Mouse (Mus musculus) splenic B cell, adult 2 months (primary cell): ENCODE measurements around the gene Osbpl10.

ENCODE experiments used
- DNase-seq: peaks from one replicate; pipeline ENCODE4 v3.0.0-alpha.2; 2011; ENCODE audit warnings: low read depth, low spot score
- H3K27me3 ChIP-seq: 2 replicates; pipeline ENCODE4 v1.6.1; 2012; ENCODE audit warnings: mild to moderate bottlenecking, low read length, moderate library complexity, mixed read lengths; ENCODE audit not compliant: control insufficient read depth, poor library complexity, insufficient read depth, severe bottlenecking
- H3K36me3 ChIP-seq: 2 replicates; pipeline ENCODE4 v1.6.1; 2012; ENCODE audit warnings: mild to moderate bottlenecking, low read length, moderate library complexity, mixed read lengths; ENCODE audit not compliant: control insufficient read depth, poor library complexity, insufficient read depth, severe bottlenecking

The Osbpl10 gene

DNA sequence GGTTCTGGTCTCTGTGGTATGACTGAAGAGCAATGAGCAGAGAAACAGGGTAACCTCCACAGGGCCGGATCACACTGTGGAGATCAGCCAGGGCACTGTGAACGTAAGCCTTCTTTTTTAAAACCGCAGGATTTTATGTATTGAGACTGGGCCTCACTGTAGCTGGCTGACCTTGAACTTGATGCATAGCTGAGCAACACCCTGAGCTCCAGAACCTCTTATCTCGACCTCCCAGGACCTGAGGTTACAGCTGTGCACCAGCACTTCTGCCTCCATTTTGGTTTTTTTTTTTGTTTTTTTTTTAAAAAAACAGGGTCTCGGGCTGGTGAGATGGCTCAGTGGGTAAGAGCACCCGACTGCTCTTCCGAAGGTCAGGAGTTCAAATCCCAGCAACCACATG, 231.4 kb downstream of the Osbpl10 start:
- Histone ChIP-seq H3K27me3 (no peaks in the 10 kb centered on the region), H3K36me3 (no peaks in the 10 kb centered on the region)
- DNase-seq, result no peak

DNA sequence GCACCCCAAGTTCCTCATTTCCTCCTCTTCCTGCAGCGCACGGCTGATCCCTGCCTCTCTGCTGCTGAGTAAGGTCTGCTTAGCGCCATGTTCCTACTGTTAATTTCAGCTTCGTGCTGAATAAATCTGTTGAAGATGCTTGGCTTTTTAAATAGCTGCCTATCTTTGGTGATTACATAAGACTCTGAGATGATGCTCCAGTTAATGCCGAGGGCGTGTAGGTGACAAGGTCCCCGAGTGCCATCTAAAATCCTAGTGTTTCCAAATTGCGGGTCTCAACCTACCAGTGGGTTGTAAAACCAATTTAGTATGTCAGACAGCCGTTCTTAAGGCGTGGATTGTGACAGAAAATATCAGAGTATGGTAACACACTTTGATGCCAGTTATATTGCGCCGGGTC, 232.2 kb downstream of the Osbpl10 start:
- Histone ChIP-seq H3K27me3 (no peaks in the 10 kb centered on the region), H3K36me3 (no peaks in the 10 kb centered on the region)
- no peak for DNase-seq

DNA sequence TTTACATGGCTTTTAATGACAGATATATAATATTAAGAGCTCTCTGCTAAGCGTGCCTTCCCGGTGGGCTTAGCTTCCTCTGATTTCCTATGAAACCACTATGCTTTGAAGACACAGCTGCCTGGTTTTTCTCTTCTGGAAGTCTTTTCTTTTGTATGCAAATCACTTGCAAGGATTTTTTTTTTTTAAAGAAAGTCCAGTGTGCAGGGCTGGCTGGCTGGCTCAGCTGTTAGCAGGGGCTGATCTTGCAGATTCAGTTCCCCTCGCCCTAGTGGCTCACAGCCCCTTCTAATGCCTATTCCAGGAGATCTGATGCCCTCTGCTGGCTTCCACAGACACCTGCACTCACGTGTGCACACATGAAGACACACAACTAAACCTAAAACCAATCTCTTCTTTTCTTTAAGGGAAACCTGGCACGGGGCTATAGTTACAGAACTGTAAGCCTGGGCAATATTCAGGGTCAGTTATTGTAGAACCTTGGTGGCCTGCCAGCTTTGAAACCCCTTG, 235.4 kb downstream of the Osbpl10 start:
- no peaks in the 10 kb centered on the region for H3K27me3 ChIP-seq
- no peaks in the 10 kb centered on the region; the same call in 1 of the 2 replicates for H3K36me3 ChIP-seq
- no peak for DNase-seq

DNA sequence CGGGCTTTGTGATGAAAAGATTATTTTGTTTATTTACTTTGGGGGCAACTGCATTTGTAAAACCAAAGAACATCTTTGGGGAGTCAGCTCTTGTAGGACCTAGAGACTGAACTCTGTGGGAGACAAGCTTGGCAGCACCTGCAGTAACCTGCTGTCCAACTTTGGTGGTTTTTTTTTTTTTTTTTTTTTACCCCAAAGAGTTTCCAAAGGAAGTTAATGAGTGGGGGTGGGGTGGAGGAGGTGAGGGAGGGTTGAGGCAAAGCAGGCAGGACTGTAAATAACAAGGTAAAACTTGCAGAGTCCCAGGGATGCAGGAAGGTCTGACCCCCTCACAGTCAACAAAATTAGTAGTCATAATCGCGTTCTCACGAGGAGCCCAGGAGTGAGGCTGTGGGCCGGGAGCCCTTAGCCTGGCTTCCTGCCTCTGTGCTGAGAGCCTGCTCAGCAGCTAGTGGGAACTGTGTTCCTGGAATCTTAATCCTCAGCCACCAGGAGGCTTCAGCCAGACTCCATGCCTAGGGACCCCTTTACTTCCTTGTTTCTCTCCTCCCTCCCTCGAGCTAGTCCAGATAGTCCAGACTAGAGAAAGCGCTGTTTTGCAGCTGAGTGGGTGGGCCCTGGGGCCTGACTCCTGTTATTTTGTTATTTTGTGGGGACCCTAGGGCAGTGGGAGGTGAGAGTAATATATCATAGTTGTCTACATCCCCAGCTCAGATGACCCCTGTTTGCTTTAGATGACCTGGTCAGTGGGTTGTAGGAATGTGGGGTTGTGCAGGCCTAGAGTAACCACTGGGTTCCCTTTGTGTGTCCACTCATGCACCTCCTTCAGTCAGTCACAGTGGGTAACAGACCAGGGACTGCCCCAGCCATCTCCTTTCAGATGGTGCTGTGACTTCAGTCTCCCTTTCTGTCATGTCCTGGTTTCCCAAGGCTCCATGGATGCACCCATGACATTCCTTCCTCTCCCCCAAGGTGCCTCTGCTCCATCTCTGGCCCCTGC, 236.5 kb downstream of the Osbpl10 start:
- DNase-seq, result peak; percentile 14
- Histone ChIP-seq H3K36me3 (no peaks in the 10 kb centered on the region; the same call in 1 of the 2 replicates), H3K27me3 (no peaks in the 10 kb centered on the region)

DNA sequence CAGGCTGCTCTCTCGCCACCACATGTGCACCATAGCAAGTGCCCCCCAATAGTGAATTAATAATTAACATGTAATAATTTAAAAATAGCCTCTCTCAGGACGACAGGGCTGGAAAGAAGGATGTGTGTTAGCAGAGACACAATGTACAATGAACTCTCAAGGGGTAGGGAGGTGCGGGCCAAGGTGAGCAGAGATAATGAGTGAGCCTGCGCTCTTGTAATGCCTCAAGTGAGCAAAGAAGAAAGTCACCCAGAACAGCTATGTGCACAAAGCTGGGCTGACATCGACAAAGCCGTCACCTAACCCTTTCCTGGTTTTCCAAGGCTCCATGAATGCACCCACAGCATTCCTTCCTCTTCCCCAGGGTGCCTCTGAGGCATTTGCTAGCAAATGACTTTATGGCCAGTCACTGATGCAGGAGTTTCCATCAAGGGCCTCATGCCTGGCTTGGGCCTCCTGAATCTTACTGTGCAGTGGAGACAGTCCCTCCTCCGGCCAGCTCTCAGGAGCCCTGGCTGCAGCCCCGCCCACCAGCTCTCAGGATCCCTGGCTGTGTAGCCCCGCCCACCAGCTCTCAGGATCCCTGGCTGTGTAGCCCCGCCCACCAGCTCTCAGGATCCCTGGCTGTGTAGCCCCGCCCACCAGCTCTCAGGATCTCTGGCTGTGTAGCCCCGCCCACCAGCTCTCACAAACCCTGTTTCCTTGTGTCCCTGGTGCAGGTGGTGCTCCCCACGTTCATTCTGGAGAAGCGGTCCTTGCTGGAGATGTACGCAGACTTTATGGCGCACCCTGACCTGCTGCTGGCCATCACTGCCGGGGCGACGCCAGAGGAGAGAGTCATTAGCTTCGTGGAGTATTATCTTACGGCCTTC, 237.7 kb downstream of the Osbpl10 start:
- no peak for DNase-seq
- H3K36me3 ChIP-seq, result no peaks in the 10 kb centered on the region; the same call in 1 of the 2 replicates
- H3K27me3 ChIP-seq, result no peaks in the 10 kb centered on the region

DNA sequence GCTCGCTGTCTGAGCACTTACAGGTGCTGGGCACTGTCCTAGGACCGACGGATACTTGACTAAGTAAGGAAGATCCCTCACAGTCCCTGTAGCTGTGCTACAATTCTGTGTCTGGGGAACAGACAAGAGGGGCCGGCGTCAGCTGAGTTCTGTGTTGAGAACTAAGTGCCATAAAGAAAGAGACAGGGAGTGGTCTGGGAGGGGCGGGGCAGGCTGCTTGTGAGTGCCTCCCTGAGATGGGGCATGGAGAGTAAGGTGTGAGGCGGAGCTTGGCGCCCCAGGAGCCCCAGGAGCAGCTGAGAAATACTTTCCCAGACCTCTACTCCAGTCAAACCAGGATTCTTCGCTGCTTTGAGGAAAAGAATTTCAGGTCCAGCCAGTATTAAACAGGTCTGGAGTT, 239.6 kb downstream of the Osbpl10 start:
- H3K27me3 ChIP-seq, result no peaks in the 10 kb centered on the region
- H3K36me3 ChIP-seq, result no peaks in the 10 kb centered on the region; the same call in 1 of the 2 replicates
- no peak for DNase-seq

DNA sequence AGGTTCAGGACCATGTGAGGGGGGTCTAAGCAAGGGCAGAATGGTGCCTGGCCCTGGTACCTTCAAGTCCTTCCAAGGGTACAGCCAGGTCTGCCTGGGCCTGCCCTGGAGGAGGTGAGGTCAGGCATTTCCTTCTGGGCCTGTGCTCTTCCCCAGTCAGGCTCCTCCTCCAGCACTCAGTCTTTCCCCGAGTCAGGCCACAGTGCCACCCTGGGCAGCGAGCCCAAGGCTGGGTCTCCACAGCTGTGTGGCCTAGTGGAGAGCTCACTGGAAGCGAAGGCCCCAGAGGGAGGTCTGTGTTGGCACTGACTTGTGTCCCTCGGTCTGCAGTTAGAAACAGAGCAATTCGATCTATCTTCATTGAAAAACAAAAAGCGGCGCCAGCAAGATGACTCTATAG, 242.1 kb downstream of the Osbpl10 start:
- no peak for DNase-seq
- Histone ChIP-seq H3K36me3 (no peaks in the 10 kb centered on the region; the same call in 1 of the 2 replicates), H3K27me3 (no peaks in the 10 kb centered on the region)

DNA sequence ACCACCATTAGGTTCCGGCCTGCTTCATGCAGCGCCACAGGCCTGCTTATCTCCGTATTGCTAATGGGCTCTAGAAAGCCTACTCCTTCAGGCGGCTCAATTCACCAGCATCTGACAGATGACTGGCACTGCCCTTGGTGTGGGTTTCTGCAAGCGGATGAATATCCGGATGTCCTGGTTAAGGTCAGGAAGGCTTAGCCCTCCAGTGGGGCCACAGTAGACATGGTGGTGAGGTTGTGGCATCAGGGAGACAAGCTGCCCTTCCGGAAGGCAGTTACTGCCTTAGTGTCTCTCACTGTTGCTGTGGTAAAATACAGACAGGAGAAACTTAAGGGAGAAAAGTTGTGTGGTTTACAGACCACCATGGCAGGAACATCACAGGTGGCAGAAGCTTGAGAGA, 242.9 kb downstream of the Osbpl10 start:
- Histone ChIP-seq H3K27me3 (no peaks in the 10 kb centered on the region), H3K36me3 (no peaks in the 10 kb centered on the region)
- no peak for DNase-seq

DNA sequence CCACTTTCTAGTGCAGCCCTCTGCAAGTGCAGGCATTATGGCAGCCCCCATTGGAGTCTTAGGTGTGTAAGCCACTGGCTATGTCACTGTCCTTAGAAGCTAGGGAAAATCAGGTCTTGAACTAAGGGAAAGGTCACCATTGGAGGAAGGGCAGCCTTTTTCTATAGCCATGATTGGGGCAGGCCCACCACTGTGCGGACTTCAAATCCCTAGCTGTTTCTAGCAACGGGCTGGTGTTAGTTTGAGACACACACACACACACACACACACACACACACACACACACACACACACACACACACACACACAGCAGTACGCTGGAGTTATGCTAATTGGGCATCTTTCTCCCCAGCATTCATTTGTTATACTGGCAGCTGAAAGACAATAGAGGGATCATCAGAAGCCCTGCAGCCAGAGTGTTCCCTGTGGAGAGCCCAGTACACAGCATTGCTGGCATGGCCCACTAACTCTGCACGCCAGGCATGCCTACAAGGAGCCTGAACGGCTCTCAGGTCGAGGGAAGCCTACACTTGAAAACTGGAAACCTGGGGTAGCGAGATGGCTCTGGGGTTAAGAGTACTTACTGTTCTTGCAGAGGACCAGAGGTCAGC, 246.5 kb downstream of the Osbpl10 start:
- Histone ChIP-seq H3K36me3 (no peaks in the 10 kb centered on the region), H3K27me3 (no peaks in the 10 kb centered on the region)
- DNase-seq, result no peak

DNA sequence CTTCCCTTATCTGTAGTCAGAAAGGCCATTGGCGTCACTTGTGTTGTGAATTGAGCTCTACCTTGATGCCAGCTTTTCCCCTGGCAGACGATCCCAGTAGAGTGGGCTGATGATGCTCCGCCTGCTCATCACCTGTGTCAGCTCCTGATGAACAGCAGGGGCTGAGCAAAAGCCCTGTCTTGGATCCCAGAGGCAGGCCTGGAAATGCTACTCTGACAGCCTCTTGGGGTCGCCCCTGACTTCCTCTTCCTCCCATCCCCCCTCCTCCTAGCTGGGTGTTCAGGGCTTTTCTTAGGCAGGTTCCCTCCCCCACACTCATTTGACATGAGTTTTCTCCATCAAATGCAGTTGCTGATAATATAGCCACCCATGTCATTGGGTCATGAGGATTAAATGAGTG, 250.8 kb downstream of the Osbpl10 start:
- no peaks in the 10 kb centered on the region for H3K36me3 ChIP-seq
- no peaks in the 10 kb centered on the region for H3K27me3 ChIP-seq
- no peak for DNase-seq

DNA sequence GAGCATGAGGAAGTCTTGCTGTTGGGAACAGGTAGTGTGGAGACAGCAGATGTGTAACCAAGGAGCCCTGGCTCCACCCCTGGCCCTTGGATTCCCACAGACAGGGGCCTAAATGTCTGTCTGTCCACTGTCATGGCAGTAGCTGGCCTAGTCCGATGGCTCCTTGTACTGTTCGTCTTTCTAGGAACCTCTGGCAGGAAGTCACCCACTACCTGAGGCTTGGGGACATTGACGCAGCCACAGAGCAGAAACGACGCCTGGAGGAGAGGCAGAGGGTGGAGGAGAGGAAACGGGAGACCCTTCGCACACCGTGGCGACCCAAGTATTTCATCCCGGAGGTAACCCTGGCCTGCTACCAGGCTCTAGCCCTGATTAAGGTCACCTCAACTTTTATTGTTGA, 251.3 kb downstream of the Osbpl10 start:
- Histone ChIP-seq H3K27me3 (no peaks in the 10 kb centered on the region), H3K36me3 (no peaks in the 10 kb centered on the region)
- DNase-seq, result no peak

DNA sequence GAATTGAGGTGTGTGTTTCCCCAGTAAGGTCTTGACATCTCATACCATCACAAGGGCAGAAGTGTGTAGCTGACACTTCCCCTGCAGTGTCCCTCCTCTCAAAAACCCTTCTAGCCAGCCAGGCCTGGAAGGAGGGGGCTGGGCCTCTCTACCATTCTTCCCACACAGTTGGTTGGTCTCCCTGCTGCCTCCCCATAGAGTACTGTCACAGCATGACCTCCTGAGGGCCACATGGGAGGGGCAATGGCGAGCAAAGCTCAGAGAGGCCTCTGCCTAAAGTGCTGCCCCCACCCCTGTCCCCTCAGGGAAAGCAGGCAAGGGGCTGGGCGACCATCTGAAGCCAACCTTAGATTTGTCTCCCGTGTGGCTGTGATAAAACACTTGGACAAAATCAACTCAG, 251.8 kb downstream of the Osbpl10 start:
- no peak for DNase-seq
- Histone ChIP-seq H3K27me3 (no peaks in the 10 kb centered on the region), H3K36me3 (no peaks in the 10 kb centered on the region)

DNA sequence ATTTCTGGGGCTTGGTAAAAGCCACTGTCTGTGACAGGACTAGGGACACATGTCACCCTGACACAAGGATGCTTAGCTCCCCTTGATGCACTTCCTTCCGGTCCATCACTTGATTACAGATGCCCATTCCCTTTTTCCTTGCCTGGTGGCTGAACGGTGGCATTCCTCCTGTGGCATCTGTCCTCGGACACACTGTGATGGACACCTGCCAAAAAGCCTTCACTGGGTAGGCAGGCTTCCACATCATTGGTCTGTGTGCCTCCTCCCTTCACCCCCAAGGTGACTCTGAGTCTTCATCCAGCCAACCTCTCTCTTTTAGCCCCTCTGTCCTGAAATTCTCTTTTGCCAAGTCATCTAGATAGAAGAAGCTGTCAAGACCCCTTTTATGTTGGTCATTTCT, 253.1 kb downstream of the Osbpl10 start:
- no peaks in the 10 kb centered on the region for H3K36me3 ChIP-seq
- H3K27me3 ChIP-seq, result no peaks in the 10 kb centered on the region
- DNase-seq, result no peak

DNA sequence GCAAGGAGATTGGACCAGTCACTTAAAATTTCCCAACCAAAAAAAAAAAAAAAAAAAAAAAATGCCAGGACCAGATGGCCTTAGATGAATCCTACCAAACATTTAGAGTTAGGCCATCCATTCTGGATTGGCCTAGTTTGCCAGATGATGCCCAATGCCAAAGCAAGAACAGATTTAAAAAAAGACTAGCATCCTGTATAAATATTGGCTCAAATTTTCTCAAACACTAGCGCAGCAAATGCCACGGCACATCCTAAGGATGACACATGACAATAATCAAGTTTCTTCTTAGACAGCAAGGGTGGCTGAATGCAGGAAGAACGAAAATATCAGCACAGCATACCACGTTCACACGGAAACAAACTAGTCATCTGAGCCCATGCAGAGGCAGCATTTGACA, 255.4 kb downstream of the Osbpl10 start:
- Histone ChIP-seq H3K27me3 (no peaks in the 10 kb centered on the region), H3K36me3 (no peaks in the 10 kb centered on the region)
- no peak for DNase-seq
